Mouse (Mus musculus) spleen, adult 12 weeks (tissue): Measurements from ENCODE around the gene Desi1.

Experiments used
- DNase-seq: peaks from one replicate; pipeline ENCODE4 v3.0.0; 2022; ENCODE audit warnings: low spot score

Desi1 gene

DNA sequence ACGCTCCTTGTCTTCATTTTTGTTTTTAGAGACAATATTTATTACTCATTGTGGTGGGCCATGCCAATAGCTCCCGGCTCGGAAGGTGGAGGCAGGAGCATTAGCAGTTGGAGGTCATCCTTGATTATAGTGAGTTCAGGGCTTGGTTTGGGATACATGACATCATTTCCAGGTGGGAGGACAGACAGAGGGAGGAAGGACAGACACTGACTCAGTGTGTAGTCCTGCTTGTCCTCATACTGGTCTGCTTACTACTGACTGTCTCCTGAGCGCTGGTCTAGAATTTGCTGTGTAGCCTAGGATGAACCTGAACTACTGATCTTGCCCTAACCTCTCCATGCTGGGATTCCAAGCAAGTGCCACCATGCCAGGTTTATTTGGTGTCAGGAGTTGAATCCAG, at the start of gene Desi1:
TSS of gene Desi1 (minus strand) at position 101 of the 400 bp plus-strand sequence.
- DNase-seq = no peak

DNA sequence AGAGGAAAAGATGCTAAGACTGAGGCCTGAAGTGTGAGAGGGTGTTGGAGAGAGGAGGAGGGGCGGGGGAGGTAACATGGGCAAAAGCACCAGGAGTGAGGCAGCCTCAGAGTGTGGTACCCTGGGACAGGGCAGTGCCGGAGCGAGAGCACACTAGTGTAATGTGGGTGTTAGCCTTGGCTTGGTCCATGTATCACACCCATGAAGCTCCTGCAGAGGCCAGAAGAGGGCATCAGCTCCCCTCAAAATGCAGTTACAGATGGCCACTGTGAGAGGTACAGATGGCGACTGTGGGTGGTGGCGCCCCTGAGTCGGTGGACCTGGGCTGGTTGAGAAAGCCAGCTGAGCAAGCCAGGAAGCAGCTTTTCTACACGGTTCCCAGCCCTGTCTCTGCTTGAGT, 47.5 kb upstream of the Desi1 start:
- no peak for DNase-seq

DNA sequence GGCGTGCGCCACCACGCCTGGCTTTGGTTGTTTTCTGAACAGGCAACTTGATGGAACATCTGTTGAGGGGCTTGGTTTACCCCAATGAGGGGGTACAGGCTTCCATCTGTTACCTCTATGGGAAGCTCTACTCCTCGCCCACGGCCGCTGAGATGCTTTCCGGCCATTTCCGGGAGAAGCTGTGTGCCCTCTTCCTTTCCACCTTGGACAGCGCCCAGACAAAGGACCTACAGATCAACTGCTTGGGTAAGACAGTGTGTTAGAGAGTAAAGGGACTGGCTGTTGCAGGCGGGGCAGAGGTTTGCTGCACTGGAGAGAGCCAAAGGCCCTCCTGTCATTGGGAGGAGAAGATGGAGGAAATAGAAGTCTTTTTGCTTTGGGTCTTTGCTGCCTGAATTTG, 46.2 kb upstream of the Desi1 start:
- DNase-seq = no peak

DNA sequence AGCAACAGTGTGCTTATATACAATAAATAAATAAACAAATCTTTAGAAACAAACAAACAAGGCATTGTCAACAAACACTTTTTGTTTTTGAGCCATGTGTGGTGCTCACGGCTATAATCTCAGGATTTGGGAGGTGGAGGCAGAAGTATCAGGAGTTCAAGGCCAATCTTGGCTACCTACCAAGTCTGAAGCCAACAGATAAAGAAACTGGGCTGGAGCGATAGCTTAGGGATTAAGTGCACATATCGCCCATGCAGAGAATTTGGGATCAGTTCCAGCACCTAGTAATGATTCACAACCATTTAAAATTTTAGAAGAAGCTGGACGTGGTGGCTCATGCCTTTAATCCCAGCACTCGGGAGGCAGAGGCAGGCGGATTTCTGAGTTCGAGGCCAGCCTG, 39.8 kb upstream of the Desi1 start:
- DNase-seq = no peak

DNA sequence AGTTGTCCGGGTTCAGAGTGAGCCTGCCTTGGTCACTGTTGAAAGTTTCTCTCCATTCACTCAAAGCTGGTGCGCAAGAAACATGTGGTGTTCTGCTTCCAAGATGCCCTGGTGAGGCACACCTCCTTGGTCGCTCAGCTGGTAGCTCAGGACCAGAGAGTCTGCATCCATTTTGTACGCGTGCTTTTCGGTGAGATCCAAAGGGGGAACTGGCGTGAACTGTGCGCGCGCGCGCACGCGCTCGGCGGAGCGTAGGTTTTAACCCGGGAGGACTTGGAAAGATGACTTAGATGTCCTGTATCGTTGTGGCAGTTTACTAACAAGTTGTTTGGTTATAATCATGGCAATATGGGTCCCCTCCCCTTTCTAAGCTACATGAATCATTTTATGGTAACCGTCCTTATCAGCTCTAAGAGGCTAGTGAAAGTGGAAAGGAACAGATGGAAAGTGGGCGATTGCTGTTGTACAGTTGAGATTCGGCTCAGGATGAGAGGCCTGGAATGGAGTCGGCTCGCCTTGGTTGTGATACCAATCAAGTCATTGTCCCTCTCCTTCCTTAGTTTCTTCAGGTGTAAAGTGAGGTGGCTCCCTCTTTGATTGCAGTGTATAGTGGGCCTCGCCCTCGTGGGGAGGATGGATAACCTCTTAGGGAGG, 38.3 kb upstream of the Desi1 start:
- DNase-seq = no peak

DNA sequence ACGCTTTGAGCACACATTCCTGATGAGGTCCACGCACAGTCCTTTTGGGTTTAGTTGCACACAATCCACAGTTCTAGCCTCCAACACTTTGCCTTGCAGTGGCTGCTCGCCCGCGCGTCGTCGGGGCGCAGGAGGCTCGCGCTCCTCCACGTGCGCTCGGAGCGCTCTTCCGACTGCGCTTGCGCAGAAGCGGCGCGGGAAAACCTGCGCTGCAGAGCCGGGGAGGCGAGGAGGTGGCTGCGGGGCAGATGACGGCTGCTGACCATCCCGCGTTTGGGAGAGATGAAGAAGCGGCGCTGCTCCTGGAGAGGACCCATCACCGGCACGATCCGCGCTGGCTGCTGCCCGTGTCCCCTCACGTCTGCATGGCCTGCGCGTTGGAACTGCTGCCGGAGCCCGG, 36.2 kb upstream of the Desi1 start, which contains the start of gene Mei1:
TSS of gene Mei1 (plus strand) at position 99 of the 400 bp plus-strand sequence.
- DNase-seq = no peak

DNA sequence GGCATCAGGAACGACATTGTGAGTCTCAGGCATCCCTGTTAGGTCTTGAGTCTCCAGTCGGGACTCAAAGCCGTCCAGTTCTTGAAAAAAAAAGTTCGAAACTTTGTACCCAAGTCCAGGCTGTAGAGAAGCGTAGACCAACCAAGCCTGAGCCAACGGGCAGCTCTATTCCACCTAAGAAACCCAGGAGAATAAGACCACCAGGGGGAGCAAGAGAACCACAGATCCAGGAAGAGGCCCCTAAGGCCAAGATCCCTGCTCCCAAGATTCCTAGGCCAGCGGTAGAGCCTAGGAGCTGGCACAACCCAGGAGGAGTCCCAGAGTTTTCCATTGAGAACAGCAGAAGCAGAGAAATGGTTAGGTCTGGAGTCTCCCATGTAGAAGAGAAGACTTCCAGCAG, 31.8 kb upstream of the Desi1 start:
- DNase-seq = no peak

DNA sequence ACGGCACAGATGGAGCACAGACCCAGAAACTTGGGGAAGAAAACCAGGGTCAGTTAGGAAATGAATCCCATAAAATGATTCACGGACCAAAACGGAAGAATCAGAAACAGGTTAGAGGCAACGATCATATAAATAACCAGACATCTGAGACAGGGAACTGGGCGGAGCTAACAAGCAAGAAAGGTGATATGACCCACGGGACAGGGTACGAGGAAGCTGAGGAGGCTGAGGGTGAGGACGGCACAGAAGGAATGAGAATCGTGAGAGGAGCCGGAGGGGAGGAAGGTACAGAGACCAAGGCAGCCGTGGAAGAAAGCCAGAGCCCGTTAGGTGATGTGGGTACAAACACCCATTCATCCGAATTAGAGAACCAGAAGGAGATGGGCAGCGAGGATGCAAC, 30.2 kb upstream of the Desi1 start:
- no peak for DNase-seq

DNA sequence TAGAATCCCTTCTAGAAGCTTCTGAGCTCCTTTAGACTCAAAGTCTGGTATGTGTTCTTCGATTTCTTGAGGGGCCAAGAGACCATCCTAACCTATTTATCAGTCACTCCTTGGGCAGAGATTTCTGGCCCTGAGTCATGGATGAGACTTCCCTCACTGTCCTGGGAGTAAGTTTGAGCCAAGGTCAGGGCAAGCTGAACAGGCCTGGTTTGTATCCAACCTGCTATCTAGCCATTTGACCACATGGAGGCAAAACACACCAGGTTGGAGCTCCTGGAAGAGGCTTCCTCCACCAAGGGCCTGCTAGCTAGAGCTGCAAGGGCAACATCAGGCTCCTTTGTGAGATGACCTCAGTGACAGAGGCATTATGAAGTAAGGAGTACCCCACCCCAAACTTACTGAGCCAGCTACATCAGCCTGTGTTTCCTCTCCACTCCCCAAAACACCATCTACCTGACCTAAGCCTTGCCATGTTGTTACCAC, 25.1 kb upstream of the Desi1 start, which contains the start of gene 4930407I10Rik:
TSS of gene 4930407I10Rik (plus strand) at position 433 of the 483 bp plus-strand sequence.
- no peak for DNase-seq

DNA sequence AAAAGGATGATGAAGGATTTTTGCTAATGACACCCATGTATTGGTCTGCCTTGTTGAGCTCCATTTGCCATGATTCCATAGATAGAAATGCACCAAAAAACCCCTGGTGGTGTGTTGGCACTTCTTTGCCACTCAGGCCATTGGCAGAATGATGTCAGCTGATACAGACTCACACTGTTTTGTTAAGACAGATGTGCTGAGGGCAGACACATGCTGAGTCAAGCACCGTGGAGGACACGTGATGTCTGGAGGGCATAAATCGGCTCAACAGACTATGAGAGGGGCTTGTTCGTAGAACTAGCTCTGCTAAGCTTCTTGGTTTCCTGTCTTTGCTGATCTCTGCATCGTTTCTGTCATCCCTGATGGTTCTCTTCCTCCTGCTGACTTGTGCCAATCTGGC, 18.9 kb upstream of the Desi1 start:
- no peak for DNase-seq

DNA sequence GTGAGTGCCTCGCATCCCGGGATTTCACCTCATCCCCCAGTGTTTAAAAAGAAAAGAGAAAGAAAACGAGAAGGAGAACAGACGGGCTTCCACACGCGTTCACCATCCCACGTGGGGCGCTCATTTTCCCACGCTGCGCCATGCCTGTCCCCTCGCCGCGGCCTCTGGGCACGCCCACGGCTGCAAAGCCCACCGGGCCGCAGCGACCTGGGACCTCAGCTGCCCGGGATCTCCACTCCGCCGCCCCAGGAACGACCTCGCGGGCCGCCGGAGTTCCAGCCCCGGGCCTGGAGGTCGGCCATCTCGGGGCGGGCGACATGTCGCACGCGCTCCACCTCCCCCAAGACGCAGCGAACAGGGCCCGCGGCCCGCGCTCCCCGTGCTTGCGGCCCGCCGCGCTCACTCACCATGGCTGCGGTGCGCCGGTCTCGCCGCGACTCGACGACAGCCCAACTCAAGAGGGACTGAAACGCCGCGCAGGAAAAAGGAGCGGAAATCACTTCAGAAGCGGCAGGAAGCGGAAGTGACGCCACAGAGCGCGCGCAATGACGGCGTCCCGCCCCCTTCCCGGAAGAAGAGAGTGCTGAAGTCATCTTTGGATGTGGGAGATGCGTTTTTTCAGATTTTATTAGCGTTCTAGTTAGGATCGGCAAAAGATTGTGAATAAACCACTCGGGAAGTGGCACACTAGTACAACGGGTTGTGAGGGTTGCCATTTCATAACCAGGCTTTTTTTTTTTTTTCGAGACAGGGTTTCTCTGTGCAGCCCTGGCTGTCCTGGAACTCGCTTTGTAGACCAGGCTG, 13.6 kb upstream of the Desi1 start, which contains the start of gene Snu13:
TSS of gene Snu13 (minus strand) at position 519 of the 804 bp plus-strand sequence.
- peak; percentile 86 for DNase-seq

DNA sequence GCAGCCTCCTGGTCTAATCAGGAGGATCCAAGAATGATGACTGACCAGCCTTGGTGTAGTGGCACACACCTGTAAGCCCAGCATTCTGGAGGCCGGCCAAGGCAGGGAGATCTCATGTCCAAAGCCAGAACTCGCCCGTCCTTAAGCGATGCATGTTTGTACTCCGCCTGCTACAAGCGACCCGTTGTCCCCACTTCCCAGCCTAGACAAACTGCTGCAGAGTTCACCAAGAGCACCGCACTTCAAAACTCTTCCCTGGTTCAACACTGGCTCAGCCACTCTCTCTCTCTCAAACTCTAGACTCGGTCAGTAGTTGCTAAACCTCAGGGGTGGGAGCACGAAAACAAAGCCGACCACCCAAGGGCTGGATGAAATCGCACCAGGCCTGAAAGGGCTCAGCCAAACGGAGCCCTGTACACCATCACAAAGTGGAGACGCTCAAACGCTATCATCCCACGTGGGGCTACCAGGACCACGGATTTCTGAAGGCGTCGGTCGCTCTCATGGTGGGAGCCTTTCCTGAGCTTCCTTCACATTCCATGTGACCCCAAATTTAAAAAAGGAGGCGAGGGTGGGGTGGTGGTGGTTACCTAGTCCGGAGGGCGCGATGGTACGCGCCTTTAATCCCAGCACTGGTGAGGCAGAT, 12.7 kb upstream of the Desi1 start:
- no peak for DNase-seq

DNA sequence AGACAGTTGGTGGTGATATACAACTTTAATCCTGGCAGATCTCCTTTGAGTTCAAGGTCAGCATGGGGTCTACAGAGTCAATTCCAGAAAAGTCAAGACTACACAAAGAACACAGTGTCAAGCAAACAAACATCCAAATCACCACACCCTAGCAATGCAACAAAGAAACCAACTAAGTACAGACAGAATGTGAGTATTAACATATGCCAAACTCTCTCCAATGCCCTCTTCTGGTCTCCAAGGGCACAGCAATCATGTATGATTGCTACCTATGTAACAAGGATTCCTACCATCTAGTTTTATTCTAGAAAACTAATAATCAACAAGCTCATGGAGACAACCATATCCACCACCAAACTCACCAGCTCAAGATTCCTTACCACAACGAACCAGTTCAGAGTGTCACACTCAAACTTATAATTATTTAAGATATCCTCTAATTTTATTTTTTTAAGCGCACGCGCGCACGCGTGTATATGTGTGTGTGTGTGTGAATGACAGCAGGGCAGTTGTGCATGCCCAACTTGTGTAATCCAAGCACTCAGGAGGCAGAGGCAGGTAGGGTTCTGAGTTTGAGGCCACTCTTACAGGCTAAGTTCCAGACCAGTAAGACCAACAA, 10.6 kb upstream of the Desi1 start:
- no peak for DNase-seq

DNA sequence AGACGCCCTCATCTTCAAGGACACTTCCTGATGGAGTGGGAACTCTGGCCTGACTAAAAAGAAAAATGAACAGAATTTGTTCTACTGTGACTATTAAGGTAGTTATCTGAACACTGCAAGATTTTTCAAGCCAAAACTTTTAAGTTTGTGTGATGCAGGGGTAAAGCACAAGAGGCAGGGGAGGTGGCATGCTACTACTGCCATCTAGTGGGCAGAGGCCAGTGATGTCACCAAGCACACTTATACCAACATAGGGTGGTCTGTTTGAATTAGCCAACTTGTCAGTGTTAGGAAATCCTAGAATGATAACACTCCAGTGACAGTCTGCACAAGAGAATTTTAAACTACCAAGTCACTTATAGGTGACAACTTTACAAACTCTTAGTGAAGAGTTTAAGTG, 7.0 kb upstream of the Desi1 start:
- DNase-seq = peak; percentile 12

DNA sequence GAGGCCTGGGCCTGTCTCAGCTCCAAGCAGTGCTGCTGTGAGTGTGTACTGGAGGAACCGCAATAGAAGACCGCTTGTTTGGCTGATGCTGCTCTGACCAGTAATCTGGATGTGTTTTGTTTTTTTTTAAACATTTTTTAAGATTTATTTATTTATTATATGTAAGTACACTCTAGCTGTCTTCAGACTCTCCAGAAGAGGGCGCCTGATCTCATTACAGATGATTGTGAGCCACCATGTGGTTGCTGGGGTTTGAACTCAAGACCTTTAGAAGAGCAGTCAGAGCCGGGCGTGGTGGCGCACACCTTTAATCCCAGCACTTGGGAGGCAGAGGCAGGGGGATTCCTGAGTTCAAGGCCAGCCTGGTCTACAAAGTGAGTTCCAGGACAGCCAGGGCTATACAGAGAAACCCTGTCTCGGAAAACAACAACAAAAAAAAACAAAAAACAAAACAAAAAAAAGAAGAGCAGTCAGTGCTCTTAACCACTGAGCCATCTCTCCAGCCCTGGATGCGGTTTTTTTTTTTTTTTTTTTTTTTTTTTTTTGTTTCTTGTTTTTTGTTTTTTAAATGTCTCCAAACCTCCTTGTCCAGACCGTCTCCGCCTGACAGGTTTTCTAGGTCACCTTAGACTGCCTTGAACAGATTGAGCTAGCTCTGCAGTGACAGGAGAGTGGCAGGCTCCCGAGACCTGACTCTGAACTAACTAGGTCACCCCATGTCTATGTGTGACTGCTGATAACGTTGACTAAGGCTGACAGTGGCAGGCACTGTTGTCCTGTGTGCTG, 2.4 kb upstream of the Desi1 start:
- DNase-seq = no peak

DNA sequence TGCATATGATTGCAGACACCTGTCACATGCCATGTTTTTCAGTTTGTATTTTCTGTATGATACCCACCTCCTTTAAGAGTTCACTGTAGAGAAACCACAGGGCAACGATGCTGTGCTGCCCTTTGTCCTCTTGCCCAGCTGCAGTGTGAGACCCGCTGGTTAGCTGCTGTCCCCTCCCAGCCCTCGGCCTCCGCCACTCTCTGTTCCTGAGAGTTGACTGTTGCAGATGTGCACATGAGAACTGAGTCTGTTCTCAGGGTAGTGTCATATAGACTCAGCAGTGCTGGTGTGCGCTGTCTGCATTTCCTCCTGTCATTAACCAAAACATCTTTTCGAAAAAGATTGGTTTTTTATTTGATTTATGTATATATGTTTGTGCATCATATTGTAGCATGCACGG, 1.3 kb downstream of the Desi1 start:
- DNase-seq = no peak

DNA sequence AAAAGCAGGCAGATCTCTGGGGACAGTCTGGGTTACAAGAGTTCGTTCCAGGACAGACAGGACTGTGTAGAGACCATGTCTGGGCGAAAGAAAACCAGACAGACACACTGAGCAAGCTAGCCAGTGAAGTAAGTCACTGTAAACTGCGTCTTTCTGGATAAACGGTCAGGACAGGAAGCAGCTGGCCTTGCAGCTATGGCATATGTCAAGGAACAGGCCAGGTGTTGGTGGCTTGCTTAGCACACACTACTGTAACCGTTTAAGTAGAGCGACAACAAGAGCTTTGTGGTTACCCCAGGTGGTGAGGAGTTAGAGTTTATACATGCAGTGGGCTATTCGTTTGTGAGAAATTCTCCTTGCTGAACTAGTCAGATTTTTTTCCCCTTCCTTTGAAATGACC, 5.9 kb downstream of the Desi1 start:
- DNase-seq = no peak

DNA sequence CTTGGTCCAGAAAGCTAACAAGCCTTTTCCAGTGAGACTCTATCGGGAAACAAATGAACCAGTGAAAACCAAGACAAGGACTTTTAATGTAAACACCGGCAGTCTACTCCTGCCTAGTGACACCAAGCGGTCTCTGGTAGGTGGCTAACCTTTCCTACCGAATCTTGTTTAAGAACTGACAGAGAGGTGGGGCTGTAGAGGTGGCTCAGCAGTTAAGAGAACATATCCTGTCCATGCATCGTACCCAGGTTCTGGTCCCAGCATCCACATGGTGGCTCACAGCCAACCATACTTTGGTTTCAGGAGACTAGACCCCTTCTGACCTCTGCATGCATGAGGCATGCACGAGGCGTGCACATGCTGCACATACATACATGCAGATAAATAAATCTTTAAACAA, 6.4 kb downstream of the Desi1 start:
- no peak for DNase-seq

DNA sequence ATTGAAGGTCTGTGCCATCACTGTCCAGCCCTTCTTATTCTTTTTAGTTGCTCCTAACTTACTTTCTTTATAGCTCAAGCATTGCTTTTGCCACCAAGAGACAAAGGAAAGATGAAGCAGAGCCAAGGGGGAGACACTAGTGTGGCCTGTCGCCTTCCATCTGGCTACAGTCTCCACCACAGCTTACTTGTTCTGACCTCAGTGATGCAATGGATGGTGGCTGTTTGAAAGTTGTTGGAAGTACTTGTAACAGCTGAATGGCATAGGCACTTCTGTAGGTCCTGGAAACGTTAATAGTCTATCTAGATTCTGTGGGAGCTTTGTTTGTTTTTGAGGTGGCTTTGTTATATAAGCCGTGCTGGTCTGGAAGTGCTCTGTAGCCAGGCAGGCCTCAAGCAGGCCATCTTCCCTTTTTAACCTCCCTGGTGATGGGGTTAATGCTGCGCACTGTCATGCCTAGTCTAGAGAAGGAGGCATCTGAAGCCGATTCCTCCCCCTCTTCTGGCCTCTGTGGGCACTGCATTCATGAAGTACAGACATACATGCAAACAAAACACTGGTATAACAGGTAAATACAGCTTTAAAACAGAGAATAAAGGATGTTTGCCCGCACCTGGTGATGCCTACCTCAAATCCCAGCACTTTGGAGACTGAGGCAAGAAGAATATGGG, 9.6 kb downstream of the Desi1 start:
- DNase-seq = no peak

DNA sequence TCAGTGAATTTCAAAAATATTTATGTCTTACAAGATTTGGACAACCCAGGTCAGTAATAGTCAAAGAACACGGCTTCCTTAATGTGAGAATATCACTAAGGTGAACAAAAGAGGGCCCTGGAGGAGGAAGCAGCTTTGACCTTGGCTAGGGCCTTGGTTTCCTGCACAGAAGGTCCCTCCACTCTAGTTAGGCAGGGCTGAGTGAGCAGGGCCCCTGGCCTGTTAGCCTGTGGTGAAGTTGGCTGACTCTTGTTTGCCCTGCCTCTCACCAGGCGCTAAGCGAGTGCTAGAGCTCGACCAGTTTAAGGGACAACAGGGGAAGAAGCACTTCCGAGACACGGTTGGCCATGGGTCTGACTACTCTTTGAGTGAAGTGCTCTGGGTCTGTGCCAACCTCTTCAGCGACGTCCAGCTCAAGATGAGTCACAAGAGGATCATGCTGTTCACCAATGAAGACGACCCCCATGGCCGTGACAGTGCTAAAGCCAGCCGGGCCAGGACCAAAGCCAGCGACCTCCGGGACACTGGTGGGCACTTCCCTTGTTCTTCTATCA, 11.1 kb downstream of the Desi1 start:
- DNase-seq = no peak

DNA sequence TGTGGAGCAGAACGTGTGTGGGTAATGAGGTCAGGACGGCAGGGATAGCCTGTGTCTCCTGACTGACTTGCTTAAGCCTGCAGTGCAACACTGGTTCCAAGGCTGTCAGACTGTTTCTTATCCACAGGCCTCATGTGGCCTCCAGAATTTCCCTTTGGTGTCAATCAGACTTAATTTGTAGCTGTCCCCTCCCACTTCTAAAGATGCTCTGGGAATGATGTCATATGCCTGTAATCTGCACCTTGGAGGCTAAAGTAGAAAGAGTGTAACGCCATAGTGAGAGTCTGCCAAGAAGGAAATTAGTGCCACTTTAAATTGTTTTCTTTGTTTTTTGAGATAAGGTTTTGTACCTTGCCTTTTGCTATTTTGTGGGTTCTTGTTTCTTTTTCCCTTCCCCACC, 14.4 kb downstream of the Desi1 start:
- no peak for DNase-seq
